Mouse (Mus musculus): Measurements from ENCODE around the gene Fosl1. TPM values are rescaled to one million over a fixed set of nuclear protein-coding genes. Genes with fewer than 3 reads are reported as not detected.

The Fosl1 gene
- polyA plus RNA-seq, 1 experiment from 2014 or later: not detected

DNA sequence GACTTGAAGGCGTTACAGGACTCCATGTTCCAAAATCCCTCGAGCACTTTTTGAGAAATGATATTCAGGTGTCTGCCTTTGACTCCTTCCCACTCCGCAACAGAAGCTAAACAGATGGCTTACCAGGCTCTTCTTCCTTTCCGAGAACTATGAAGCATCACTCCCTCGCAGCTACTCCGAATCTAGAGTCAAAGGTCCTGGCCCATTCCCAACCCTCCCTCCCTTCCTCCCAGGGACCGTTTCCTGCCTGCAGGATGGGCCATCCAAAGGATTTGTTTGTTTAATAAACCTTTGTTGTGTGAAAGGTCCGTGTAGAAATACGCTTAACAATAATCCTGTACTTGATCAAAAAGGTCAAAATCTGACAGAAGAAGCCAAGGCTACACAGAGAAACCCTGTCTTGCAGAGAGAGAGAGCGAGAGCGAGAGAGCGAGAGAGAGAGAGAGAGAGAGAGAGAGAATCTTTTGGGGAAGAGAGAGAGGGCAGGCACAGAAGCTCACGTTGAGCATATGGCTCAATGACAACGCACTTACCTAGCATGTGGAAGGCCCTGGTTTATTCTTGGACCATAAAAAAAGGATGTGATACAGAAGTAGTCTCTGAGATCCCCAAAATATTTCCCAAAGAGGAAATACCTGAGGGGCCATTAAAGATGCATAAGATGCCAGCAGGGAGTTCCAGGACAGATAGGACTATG, 10.5 kb downstream of the Fosl1 start, which contains the start of gene Ccdc85b:
Gene Ccdc85b, minus strand, starts transcription at position 149 of the 697 bp plus-strand sequence.
- peak; percentile 11; the same call in 1 of the 2 replicates for ATAC-seq (replicated peaks; ENCODE audit: low FRiP score)
- peaks cover 21% of the 10 kb centered on the region; the same call in 1 of the 2 replicates for H3K4me1 ChIP-seq (replicated peaks; ENCODE audit: control insufficient read depth, insufficient read depth, low read length)

DNA sequence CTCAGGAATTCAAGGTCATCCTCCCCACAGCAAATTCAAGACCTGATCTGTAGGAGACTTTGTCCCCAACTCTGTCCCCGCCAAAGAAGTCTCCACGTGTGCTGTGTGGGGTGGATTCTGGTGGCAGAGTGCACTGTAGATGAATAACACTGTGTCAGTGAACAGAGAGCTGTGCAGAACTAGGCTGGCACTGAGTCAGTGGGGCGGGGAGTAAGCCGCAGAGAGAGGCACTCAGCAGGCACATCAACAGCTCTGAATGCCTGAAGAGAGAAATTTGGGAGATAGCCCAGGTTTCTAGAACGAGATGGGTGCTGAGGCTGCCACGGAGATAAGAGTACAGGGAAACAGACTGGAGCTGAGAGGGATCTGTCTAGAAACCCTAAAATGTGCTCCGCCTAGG, 11.7 kb downstream of the Fosl1 start:
- Histone ChIP-seq H3K36me3 (ENCODE audit: control insufficient read depth, insufficient read depth, low read length) (no peaks in the 10 kb centered on the region), H3K9ac (ENCODE audit: low read length) (no peak overlapping the region), H3K4me3 (ENCODE audit: low read depth, low read length) (no peak overlapping the region), H3K27me3 (ENCODE audit: control insufficient read depth, insufficient read depth, low read length) (peaks cover 6% of the 10 kb centered on the region; the same call in 1 of the 2 replicates), H3K4me2 (ENCODE audit: low read depth, low read length, severe bottlenecking) (no peak overlapping the region), H3K27ac (ENCODE audit: low read depth, low read length) (no peak overlapping the region), H3K9me3 (ENCODE audit: control insufficient read depth, low read length) (no peaks in the 10 kb centered on the region), H3K4me1 (replicated peaks; ENCODE audit: control insufficient read depth, insufficient read depth, low read length) (peaks cover 23% of the 10 kb centered on the region; the same call in 1 of the 2 replicates)
- ATAC-seq (replicated peaks; ENCODE audit: low FRiP score) (no peak), DNase-seq (ENCODE audit: low spot score) (no peak)
- 68% methylated on average over 7 of the region's 7 CpGs for WGBS

More for the DNA sequence above, 10.5 kb downstream of the Fosl1 start, which contains the start of gene Ccdc85b:
- Histone ChIP-seq H3K36me3 (ENCODE audit: control insufficient read depth, insufficient read depth, low read length) (no peaks in the 10 kb centered on the region), H3K27ac (ENCODE audit: low read depth, low read length) (peak within 1 kb of the TSS; percentile 74), H3K4me2 (ENCODE audit: low read depth, low read length, severe bottlenecking) (peak within 1 kb of the TSS; percentile 99), H3K9ac (ENCODE audit: low read length) (peak within 1 kb of the TSS; percentile 79), H3K4me3 (ENCODE audit: low read depth, low read length) (peak within 1 kb of the TSS; percentile 77), H3K27me3 (ENCODE audit: control insufficient read depth, insufficient read depth, low read length) (peaks cover 6% of the 10 kb centered on the region; the same call in 1 of the 2 replicates), H3K9me3 (ENCODE audit: control insufficient read depth, low read length) (no peaks in the 10 kb centered on the region)
- DNase-seq (ENCODE audit: low spot score): no peak
- WGBS: 18% methylated on average over 14 of the region's 14 CpGs

DNA sequence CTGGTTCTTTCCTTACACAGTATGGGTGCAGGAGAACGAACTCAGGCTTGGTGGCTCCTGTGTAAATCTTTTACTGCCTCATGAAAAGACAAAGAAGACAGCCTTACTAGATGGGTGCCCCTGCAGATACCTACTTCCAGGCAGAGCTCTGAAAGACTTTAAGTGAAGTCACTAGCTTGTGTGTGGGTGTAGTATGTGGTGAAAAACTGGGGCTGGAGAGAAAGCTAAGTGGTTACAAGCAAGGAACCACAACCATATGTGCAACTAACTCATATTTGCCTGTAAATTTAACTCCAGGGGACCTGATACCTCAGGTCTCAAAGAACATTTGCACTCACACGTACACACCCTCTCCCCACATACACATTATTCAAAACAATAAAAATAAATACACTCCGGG, 12.5 kb downstream of the Fosl1 start:
- Histone ChIP-seq H3K36me3 (ENCODE audit: control insufficient read depth, insufficient read depth, low read length) (no peaks in the 10 kb centered on the region; the same call in 1 of the 2 replicates), H3K4me1 (replicated peaks; ENCODE audit: control insufficient read depth, insufficient read depth, low read length) (peaks cover 25% of the 10 kb centered on the region; the same call in 1 of the 2 replicates), H3K27ac (ENCODE audit: low read depth, low read length) (no peak overlapping the region), H3K4me3 (ENCODE audit: low read depth, low read length) (peak overlapping the region; percentile 80), H3K9ac (ENCODE audit: low read length) (peak overlapping the region; percentile 81), H3K9me3 (ENCODE audit: control insufficient read depth, low read length) (no peaks in the 10 kb centered on the region), H3K27me3 (ENCODE audit: control insufficient read depth, insufficient read depth, low read length) (peaks cover 6% of the 10 kb centered on the region; the same call in 1 of the 2 replicates), H3K4me2 (ENCODE audit: low read depth, low read length, severe bottlenecking) (peak overlapping the region; percentile 88)
- WGBS: 27% methylated on average over 3 of the region's 3 CpGs
- ATAC-seq (replicated peaks; ENCODE audit: low FRiP score) (no peak), DNase-seq (ENCODE audit: low spot score) (no peak)

DNA sequence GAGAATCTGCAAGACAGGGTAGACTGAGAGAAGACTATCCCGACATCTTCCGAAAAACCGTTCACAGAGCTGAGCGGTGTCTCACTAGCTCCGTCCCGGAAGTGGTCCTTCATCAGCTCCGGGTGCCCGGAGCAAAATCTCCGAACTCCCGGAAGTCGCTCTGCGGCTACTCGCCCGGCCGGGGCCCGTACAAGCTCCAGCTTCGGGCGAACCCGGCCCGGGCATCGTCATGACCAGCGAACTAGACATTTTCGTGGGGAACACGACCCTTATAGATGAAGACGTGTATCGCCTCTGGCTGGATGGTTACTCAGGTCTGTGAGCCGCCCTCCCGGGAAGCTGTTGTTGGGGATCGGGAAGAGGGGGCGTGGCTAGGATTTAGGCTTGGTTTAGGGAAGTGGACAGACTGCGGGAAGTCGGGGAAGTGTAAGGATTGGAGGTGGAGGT, 13.1 kb downstream of the Fosl1 start, which contains the start of gene Fibp:
Gene Fibp, plus strand, starts transcription at position 151 of the 447 bp plus-strand sequence.
- Histone ChIP-seq H3K9ac (ENCODE audit: low read length) (peak within 1 kb of the TSS; percentile 81), H3K4me3 (ENCODE audit: low read depth, low read length) (peak within 1 kb of the TSS; percentile 80), H3K4me2 (ENCODE audit: low read depth, low read length, severe bottlenecking) (peak within 1 kb of the TSS; percentile 88), H3K4me1 (replicated peaks; ENCODE audit: control insufficient read depth, insufficient read depth, low read length) (peaks cover 23% of the 10 kb centered on the region; the same call in 1 of the 2 replicates), H3K27ac (ENCODE audit: low read depth, low read length) (peak within 1 kb of the TSS; percentile 55; the same call in 1 of the 2 replicates), H3K27me3 (ENCODE audit: control insufficient read depth, insufficient read depth, low read length) (peaks cover 6% of the 10 kb centered on the region; the same call in 1 of the 2 replicates), H3K36me3 (ENCODE audit: control insufficient read depth, insufficient read depth, low read length) (no peaks in the 10 kb centered on the region; the same call in 1 of the 2 replicates), H3K9me3 (ENCODE audit: control insufficient read depth, low read length) (no peaks in the 10 kb centered on the region)
- WGBS: under 1% methylated on average over 32 of the region's 32 CpGs
- DNase-seq (ENCODE audit: low spot score): peak; percentile 90
- peak; percentile 52 for ATAC-seq (replicated peaks; ENCODE audit: low FRiP score)

DNA sequence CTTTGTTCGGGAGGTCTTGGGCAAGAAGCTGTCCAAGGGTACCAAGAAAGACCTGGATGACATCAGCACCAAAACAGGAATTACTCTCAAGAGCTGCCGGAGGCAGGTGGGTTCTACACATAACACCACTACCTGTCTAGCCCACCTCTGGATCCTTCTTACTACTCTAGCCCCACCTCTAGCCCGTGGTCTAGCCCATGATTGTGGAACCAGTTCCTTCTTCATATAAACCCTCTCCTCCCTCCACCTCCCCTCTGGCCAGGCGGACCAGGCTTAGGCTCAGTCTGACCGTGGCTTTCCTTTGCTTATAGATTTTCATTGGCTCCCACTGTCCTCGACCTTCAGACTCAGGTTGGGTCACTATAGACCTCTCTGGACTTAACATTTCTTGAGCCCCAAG, 14.1 kb downstream of the Fosl1 start:
- Histone ChIP-seq H3K9ac (ENCODE audit: low read length) (no peak overlapping the region), H3K4me3 (ENCODE audit: low read depth, low read length) (peak overlapping the region; percentile 80; the same call in 1 of the 2 replicates), H3K27ac (ENCODE audit: low read depth, low read length) (no peak overlapping the region), H3K9me3 (ENCODE audit: control insufficient read depth, low read length) (no peaks in the 10 kb centered on the region), H3K36me3 (ENCODE audit: control insufficient read depth, insufficient read depth, low read length) (peaks cover 2% of the 10 kb centered on the region; the same call in 1 of the 2 replicates), H3K4me1 (replicated peaks; ENCODE audit: control insufficient read depth, insufficient read depth, low read length) (peaks cover 16% of the 10 kb centered on the region; the same call in 1 of the 2 replicates), H3K4me2 (ENCODE audit: low read depth, low read length, severe bottlenecking) (peak overlapping the region; percentile 88; the same call in 1 of the 2 replicates), H3K27me3 (ENCODE audit: control insufficient read depth, insufficient read depth, low read length) (peaks cover 6% of the 10 kb centered on the region; the same call in 1 of the 2 replicates)
- DNase-seq (ENCODE audit: low spot score) (no peak), ATAC-seq (replicated peaks; ENCODE audit: low FRiP score) (no peak)
- 89% methylated on average over 6 of the region's 6 CpGs for WGBS

DNA sequence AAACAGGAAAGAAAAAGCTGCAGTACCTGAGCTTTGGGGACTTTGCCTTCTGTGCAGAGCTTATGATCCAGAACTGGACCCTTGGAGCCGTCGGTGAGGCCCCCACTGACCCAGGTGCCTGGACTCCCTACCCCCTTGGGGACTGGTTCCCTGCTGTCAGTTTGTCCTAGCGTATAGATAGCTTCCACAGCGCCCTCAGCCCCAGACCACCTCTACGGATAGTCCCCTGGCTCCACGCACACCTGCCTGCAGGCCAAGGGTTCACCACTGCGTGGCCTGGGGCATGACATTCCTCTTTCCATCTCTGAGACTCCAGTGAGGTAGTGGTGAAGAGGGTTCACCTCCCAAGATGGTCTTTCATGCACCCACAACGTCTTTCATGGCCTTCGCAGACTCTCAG, 15.9 kb downstream of the Fosl1 start:
- H3K4me3 ChIP-seq (ENCODE audit: low read depth, low read length): no peak overlapping the region
- no peak overlapping the region for H3K4me2 ChIP-seq (ENCODE audit: low read depth, low read length, severe bottlenecking)
- ATAC-seq (replicated peaks; ENCODE audit: low FRiP score) (no peak), DNase-seq (ENCODE audit: low spot score) (no peak)
- H3K27ac ChIP-seq (ENCODE audit: low read depth, low read length): no peak overlapping the region
- H3K9me3 ChIP-seq (ENCODE audit: control insufficient read depth, low read length): no peaks in the 10 kb centered on the region
- 87% methylated on average over 9 of the region's 9 CpGs for WGBS
- peaks cover 6% of the 10 kb centered on the region; the same call in 1 of the 2 replicates for H3K27me3 ChIP-seq (ENCODE audit: control insufficient read depth, insufficient read depth, low read length)
- H3K36me3 ChIP-seq (ENCODE audit: control insufficient read depth, insufficient read depth, low read length): peaks cover 2% of the 10 kb centered on the region
- H3K4me1 ChIP-seq (replicated peaks; ENCODE audit: control insufficient read depth, insufficient read depth, low read length): peaks cover 9% of the 10 kb centered on the region; the same call in 1 of the 2 replicates
- H3K9ac ChIP-seq (ENCODE audit: low read length): no peak overlapping the region

DNA sequence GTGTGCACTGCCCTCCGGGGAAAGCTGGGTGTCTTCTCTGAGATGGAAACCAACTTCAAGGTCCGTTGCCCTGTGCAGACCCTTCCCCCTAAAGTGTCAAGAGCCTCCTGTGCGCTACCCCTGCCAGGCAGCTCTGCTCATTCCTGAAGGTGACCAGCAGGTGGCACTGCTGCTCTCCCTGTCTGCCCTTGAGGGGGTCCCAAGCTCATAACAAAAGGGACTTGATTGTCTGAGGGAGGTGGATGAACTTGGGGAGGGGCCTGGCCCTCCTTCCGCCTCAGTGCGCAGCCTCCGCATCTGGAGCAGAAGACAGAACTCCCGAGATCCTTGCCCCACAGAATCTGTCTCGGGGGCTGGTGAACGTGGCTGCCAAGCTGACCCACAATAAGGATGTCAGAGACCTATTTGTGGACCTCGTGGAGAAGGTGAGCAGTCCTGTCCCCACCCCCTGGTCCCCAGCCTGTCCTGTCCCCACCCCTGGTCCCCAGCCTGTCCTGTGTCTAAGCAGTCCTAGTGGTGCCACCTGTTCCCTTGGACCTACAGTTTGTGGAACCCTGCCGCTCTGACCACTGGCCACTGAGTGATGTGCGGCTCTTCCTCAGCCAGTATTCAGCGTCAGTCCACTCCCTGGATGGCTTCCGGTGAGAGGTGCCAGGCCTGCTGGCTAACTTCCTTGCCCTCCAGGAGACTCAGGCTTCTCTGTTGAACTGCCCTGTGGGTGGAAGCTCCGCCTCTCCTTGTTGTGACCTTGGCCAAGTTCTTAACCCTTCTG, 16.6 kb downstream of the Fosl1 start:
- H3K4me3 ChIP-seq (ENCODE audit: low read depth, low read length): peak overlapping the region; percentile 12; the same call in 1 of the 2 replicates
- peaks cover 3% of the 10 kb centered on the region; the same call in 1 of the 2 replicates for H3K27me3 ChIP-seq (ENCODE audit: control insufficient read depth, insufficient read depth, low read length)
- 49% methylated on average over 15 of the region's 15 CpGs for WGBS
- peaks cover 2% of the 10 kb centered on the region for H3K36me3 ChIP-seq (ENCODE audit: control insufficient read depth, insufficient read depth, low read length)
- peak overlapping the region; percentile 29; the same call in 1 of the 2 replicates for H3K4me2 ChIP-seq (ENCODE audit: low read depth, low read length, severe bottlenecking)
- peak overlapping the region; percentile 41; the same call in 1 of the 2 replicates for H3K27ac ChIP-seq (ENCODE audit: low read depth, low read length)
- peak overlapping the region; percentile 45 for H3K9ac ChIP-seq (ENCODE audit: low read length)
- DNase-seq (ENCODE audit: low spot score): peak; percentile 91
- ATAC-seq (replicated peaks; ENCODE audit: low FRiP score): peak; percentile 62
- no peaks in the 10 kb centered on the region for H3K9me3 ChIP-seq (ENCODE audit: control insufficient read depth, low read length)
- peaks cover 9% of the 10 kb centered on the region; the same call in 1 of the 2 replicates for H3K4me1 ChIP-seq (replicated peaks; ENCODE audit: control insufficient read depth, insufficient read depth, low read length)

DNA sequence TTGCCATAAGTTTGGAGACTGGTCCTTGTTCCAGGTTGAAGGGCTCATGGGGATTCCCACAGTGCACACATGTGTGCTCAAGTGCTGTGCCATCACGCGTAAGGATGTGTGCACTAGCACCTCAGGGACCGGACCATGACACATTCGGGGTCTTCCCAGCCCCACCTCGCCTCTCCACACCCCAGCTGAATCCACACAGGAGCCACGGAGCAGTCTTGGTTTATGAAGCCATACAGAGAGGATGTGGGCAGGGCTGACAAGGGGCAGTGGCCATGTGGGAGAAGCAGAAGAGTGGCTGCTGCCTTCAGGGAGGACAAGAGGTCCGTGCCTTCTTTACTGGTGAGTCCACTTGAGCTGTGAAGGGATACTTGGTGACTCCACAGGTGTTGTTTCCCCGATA, 17.7 kb downstream of the Fosl1 start:
- H3K9ac ChIP-seq (ENCODE audit: low read length): no peak overlapping the region
- no peak overlapping the region for H3K4me3 ChIP-seq (ENCODE audit: low read depth, low read length)
- no peak for DNase-seq (ENCODE audit: low spot score)
- no peak for ATAC-seq (replicated peaks; ENCODE audit: low FRiP score)
- WGBS: 93% methylated on average over 8 of the region's 8 CpGs
- H3K4me2 ChIP-seq (ENCODE audit: low read depth, low read length, severe bottlenecking): no peak overlapping the region
- H3K4me1 ChIP-seq (replicated peaks; ENCODE audit: control insufficient read depth, insufficient read depth, low read length): peaks cover 9% of the 10 kb centered on the region; the same call in 1 of the 2 replicates
- H3K27me3 ChIP-seq (ENCODE audit: control insufficient read depth, insufficient read depth, low read length): no peaks in the 10 kb centered on the region
- H3K27ac ChIP-seq (ENCODE audit: low read depth, low read length): no peak overlapping the region
- peaks cover 2% of the 10 kb centered on the region for H3K36me3 ChIP-seq (ENCODE audit: control insufficient read depth, insufficient read depth, low read length)
- H3K9me3 ChIP-seq (ENCODE audit: control insufficient read depth, low read length): no peaks in the 10 kb centered on the region

All from forebrain, embryonic 11.5 days (tissue).